Mouse (Mus musculus): ENCODE measurements around the gene RPS10-NUDT3. TPM values are rescaled to one million over a fixed set of nuclear protein-coding genes. Genes with fewer than 3 reads are reported as not detected.
"Not testable (repeated sequence)": the region's sequence is repeated elsewhere in the genome, so short reads cannot be mapped to it uniquely, and the experiment has no call there.

The RPS10-NUDT3 gene
- polyA plus RNA-seq, 1 experiment from 2014 or later = not detected

- Histone ChIP-seq H3K4me1 (peaks cover 28% of the 10 kb centered on the region), H3K4me3 (no peak overlapping the region), H3K36me3 (peaks cover under 1% of the 10 kb centered on the region; the same call in 1 of the 2 replicates), H3K9me3 (no peaks in the 10 kb centered on the region), H3K27ac (no peak overlapping the region), H3K9ac (no peak overlapping the region), H3K27me3 (no peaks in the 10 kb centered on the region), H3K4me2 (replicated peaks) (no peak overlapping the region)
- WGBS = 77% methylated on average over 20 of the region's 20 CpGs
- no peak for ATAC-seq (ENCODE audit: low FRiP score, low read depth)
Measured at GRCm38 (mm10) chr17:27638921-27639332, 3.9 kb upstream of the RPS10-NUDT3 start.

DNA sequence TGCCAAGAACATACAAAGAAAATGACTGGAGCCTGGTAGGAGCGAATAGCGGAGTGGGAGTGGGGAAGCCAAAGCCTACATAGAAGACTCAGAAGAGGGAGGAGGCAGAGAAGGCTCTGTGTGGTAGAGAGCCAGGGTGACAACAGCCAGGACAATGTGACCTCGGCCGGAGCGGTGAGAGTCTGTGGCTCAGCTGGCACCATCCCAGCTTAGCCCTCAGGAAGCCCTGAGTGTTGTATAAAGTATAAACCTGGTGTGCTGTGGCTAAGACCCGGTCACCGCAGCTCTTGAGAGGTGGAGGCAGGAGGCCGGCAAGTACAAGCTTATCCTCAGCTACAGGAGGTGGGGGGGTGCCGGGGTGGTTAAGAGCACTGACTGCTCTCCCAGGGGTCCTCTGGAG, 2.3 kb upstream of the RPS10-NUDT3 start:
- no peak overlapping the region for H3K4me2 ChIP-seq (replicated peaks)
- no peak overlapping the region for H3K4me3 ChIP-seq
- H3K4me1 ChIP-seq = peaks cover 36% of the 10 kb centered on the region
- ATAC-seq (ENCODE audit: low FRiP score, low read depth) = no peak
- H3K9me3 ChIP-seq = no peaks in the 10 kb centered on the region
- H3K27me3 ChIP-seq = no peaks in the 10 kb centered on the region
- peaks cover 16% of the 10 kb centered on the region for H3K36me3 ChIP-seq
- no peak overlapping the region; the same call in 1 of the 2 replicates for H3K27ac ChIP-seq
- WGBS = 71% methylated on average over 9 of the region's 9 CpGs
- H3K9ac ChIP-seq = 0 out of 2 replicates have a peak overlapping the region, but pooled peaks have one; percentile 13

DNA sequence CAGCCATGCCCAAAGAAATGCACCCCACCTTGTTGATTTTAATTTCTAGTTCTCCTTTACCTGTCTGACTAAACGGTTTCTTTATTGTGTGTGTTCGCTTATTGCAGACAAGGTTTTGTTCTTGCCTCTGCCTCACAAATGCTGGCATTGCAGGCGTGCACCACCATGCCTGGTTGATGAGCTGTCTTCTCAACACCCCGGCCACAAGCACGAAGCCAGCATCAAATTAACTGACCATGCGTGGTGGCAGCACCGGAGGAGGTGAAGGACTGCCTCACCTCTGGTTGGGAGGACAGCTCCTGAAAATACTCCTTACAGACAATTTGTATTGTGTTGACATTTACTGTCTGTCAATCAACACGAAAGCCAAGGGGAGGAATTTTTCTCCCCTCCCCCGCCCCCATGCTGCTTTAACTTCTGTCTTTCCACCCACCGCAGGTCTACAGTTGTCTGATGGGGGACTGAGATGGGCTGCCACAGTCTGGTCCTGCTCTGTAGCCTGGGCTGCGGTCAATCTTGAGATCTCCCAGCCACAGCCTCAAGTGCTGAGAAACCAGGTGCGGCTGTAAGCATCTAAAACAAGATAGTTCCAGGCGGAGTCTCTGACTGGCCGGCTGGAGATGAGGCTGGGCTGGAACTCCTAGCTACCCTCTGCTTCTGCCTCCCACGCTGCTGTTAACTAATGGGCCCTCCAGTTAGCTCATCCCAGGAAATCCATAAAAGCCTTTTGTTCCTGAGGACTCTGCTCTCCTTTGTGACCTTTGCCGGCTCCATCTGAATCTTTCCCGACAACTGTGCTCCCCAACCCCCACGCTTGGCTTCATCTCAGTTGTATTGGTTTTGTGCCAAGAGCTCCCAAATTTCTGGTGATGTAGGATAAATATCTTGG, 1.4 kb upstream of the RPS10-NUDT3 start, which contains the start of gene Rps10:
Rps10 (minus strand) TSS at position 538 of the 889 bp plus-strand sequence.
- whole genome bisulfite sequencing = 43% methylated on average over 18 of the region's 18 CpGs
- Histone ChIP-seq H3K4me2 (replicated peaks) (peak within 1 kb of the TSS; percentile 94), H3K4me3 (peak within 1 kb of the TSS; percentile 81)

GRCm38 (mm10) chr17:27635575-27635903, 517 bp upstream of the RPS10-NUDT3 start:
- H3K9ac ChIP-seq; H3K9me3 ChIP-seq; H3K27me3 ChIP-seq; ATAC-seq (ENCODE audit: low FRiP score, low read depth): not testable (repeated sequence)
- Histone ChIP-seq H3K27ac (peak overlapping the region; percentile 91), H3K4me2 (replicated peaks) (peak overlapping the region; percentile 94), H3K36me3 (peaks cover 34% of the 10 kb centered on the region), H3K4me1 (peaks cover 43% of the 10 kb centered on the region), H3K4me3 (peak overlapping the region; percentile 81)
- 46% methylated on average over 9 of the region's 9 CpGs for WGBS

More for the DNA sequence above, 1.4 kb upstream of the RPS10-NUDT3 start, which contains the start of gene Rps10:
- Histone ChIP-seq H3K9ac (peak within 1 kb of the TSS; percentile 45; the same call in 1 of the 2 replicates), H3K27me3 (no peaks in the 10 kb centered on the region), H3K36me3 (peaks cover 26% of the 10 kb centered on the region), H3K27ac (peak within 1 kb of the TSS; percentile 91), H3K4me1 (peaks cover 43% of the 10 kb centered on the region), H3K9me3 (no peaks in the 10 kb centered on the region)
- no peak for ATAC-seq (ENCODE audit: low FRiP score, low read depth)

DNA sequence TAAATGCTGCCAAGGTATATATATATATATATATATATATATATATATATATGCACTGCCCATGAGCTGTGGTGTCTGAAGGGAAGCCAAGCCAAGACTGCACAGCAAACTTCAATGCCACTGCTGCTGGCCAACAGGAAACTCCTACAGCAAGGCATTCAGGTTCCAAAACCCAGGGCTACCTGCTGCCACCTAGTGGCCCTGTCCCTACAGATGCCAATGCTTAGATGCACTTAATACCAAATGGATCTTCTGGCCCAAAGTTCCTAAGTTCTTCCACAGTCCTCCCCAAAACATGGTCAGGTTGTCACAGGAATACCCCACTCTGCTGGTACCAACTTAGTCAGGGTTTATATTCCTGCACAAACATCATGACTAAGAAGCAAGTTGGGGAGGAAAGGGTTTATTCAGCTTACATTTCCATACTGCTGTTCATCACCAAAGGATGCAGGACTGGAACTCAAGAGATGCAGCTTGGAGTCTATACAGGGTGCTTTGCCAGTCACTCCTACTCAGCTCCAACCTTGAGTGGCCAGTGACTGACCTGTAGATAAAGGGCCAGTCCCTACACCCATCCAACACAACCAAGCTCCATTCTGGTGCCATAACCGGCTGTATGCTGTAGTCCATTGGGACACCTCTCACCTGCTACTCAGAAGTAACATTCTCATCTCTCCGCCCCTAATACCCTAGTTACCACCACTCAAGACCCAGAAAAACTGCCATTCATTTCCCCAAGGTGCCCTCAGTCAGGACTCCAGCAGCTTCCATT, 5.6 kb downstream of the RPS10-NUDT3 start:
- H3K9me3 ChIP-seq = no peaks in the 10 kb centered on the region
- 0 out of 2 replicates have a peak, but pooled peaks have one; percentile 8 for ATAC-seq (ENCODE audit: low FRiP score, low read depth)
- peaks cover 36% of the 10 kb centered on the region for H3K4me1 ChIP-seq
- 61% methylated on average over 2 of the region's 2 CpGs for WGBS
- H3K27ac ChIP-seq = no peak overlapping the region
- no peak overlapping the region for H3K9ac ChIP-seq
- no peak overlapping the region for H3K4me3 ChIP-seq
- H3K36me3 ChIP-seq = peaks cover 47% of the 10 kb centered on the region
- no peak overlapping the region for H3K4me2 ChIP-seq (replicated peaks)
- no peaks in the 10 kb centered on the region for H3K27me3 ChIP-seq

GRCm38 (mm10) chr17:27628376-27628775, 6.6 kb downstream of the RPS10-NUDT3 start:
- no peak overlapping the region for H3K9ac ChIP-seq
- H3K27ac ChIP-seq = no peak overlapping the region
- no peaks in the 10 kb centered on the region for H3K27me3 ChIP-seq
- H3K4me1 ChIP-seq = peaks cover 31% of the 10 kb centered on the region
- H3K4me2 ChIP-seq (replicated peaks) = no peak overlapping the region
- no peak overlapping the region for H3K4me3 ChIP-seq
- no peak for ATAC-seq (ENCODE audit: low FRiP score, low read depth)
- peaks cover 41% of the 10 kb centered on the region for H3K36me3 ChIP-seq
- no peaks in the 10 kb centered on the region for H3K9me3 ChIP-seq
- 92% methylated on average over 8 of the region's 8 CpGs for WGBS

DNA sequence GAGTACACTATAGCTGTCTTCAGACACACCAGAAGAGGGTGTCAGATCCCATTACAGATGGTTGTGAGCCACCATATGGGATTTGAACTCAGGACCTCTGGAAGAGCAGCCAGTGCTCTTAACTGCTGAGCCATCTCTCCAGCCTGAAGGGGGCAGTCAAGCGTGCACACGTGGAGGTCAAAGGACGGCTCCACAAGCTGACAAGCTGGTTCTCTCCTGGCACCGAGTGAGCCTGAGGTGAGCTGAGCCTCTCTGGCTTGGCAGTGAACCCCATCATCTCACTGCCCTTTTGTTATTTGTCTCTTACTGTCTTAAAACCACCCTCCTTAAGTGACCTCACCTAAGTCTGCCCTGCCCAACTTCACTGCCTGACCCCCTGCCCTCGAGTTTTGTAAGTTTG, 7.6 kb downstream of the RPS10-NUDT3 start:
- ATAC-seq (ENCODE audit: low FRiP score, low read depth) = no peak
- H3K9ac ChIP-seq = no peak overlapping the region
- WGBS = 56% methylated on average over 5 of the region's 5 CpGs

DNA sequence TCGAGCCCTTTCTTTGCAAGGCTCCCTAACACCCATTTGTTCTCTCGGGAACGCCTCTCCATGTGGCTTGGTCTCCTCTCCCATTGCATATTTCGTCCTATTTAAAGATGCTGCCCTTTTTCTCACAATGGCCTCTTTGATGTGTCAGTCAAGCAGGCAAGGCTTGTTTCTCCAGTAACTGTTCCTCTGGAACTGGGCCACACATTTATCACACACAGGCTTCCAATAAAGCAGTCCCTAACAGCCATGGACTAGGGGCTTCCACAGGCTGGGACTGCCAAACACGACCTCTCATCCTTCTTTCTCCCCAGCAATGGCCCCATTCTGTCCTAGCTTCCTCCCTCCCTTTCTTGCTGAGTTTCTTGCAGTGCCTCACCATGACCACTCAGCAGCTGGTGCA, 8.3 kb downstream of the RPS10-NUDT3 start:
- no peaks in the 10 kb centered on the region for H3K27me3 ChIP-seq
- H3K4me3 ChIP-seq = no peak overlapping the region
- H3K27ac ChIP-seq = no peak overlapping the region
- peaks cover 15% of the 10 kb centered on the region for H3K4me1 ChIP-seq
- no peak overlapping the region for H3K4me2 ChIP-seq (replicated peaks)
- peaks cover 24% of the 10 kb centered on the region for H3K36me3 ChIP-seq
- H3K9ac ChIP-seq = no peak overlapping the region
- H3K9me3 ChIP-seq = no peaks in the 10 kb centered on the region
- ATAC-seq (ENCODE audit: low FRiP score, low read depth) = no peak
- WGBS = 23% methylated on average over 5 of the region's 5 CpGs

More for the DNA sequence above, 7.6 kb downstream of the RPS10-NUDT3 start:
- Histone ChIP-seq H3K27me3 (no peaks in the 10 kb centered on the region), H3K27ac (no peak overlapping the region), H3K4me1 (peaks cover 22% of the 10 kb centered on the region), H3K4me2 (replicated peaks) (no peak overlapping the region), H3K9me3 (no peaks in the 10 kb centered on the region), H3K4me3 (no peak overlapping the region), H3K36me3 (peaks cover 32% of the 10 kb centered on the region)

- no peak overlapping the region; the same call in 1 of the 2 replicates for H3K9ac ChIP-seq
- no peaks in the 10 kb centered on the region for H3K9me3 ChIP-seq
- peaks cover 14% of the 10 kb centered on the region for H3K36me3 ChIP-seq
- H3K4me1 ChIP-seq = peaks cover 24% of the 10 kb centered on the region
- no peak overlapping the region for H3K4me2 ChIP-seq (replicated peaks)
- no peak overlapping the region for H3K27ac ChIP-seq
- no peak for ATAC-seq (ENCODE audit: low FRiP score, low read depth)
- H3K27me3 ChIP-seq = no peaks in the 10 kb centered on the region
- H3K4me3 ChIP-seq = no peak overlapping the region
- 33% methylated on average over 7 of the region's 7 CpGs for WGBS
Measured at GRCm38 (mm10) chr17:27625455-27626251, 9.4 kb downstream of the RPS10-NUDT3 start.

DNA sequence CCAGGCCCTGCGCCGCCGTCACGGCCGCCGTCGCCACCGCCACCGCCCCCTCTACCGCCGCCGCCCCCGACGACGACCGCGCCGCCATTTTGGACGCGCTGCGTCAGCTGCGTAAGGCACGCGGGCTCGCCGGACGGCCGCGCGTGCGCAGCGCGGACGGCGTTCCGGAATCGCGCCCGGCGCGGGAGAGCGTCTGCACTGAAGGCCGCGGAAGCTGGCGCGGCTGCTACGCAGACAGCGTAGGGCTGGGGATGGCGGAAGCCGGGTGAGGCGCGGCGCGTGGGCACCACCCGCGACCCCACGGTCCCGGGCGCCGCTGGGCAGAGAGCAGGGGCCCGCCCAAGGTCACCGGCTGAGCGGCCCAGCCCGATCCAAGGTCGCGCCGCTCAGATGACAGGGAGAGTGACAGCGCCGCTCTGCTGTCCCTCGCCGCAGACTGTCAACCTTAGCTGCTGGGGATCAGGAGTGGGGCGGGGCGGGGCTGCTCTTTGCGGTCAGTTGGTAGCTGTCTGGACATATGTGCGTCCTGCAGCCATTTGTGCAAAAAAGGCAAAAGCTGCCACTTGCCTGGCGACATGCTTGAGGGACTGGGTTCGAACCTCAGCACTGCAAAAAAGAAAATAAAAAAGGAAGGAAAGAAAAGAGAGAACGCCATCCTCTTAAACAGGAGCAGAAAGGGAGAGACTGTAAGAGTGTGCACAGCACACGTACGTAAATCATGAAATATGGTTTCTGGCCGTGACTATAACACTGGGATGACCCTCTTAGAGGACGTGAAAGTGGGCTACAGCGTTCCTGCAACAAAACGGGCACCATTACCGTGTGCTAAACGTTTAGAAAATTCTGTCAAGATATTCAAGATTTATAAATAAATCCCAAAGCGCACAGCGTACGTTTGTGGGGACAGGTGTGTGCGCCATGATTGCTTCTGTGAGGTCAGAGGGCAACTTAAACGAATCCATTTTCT, 11.4 kb downstream of the RPS10-NUDT3 start, which contains the start of gene Nudt3:
Nudt3 (minus strand) TSS at position 136 of the 967 bp plus-strand sequence.
- peak within 1 kb of the TSS; percentile 77 for H3K4me2 ChIP-seq (replicated peaks)
- H3K36me3 ChIP-seq = peaks cover 10% of the 10 kb centered on the region; the same call in 1 of the 2 replicates
- peak within 1 kb of the TSS; percentile 90 for H3K4me3 ChIP-seq
- H3K4me1 ChIP-seq = peaks cover 34% of the 10 kb centered on the region
- H3K27me3 ChIP-seq = no peaks in the 10 kb centered on the region
- ATAC-seq (ENCODE audit: low FRiP score, low read depth) = peak; percentile 92
- no peaks in the 10 kb centered on the region for H3K9me3 ChIP-seq
- H3K27ac ChIP-seq = peak within 1 kb of the TSS; percentile 95
- peak within 1 kb of the TSS; percentile 98 for H3K9ac ChIP-seq
- 6% methylated on average over 89 of the region's 91 CpGs for whole genome bisulfite sequencing

Data from limb, embryonic 13.5 days (tissue).